Mouse (Mus musculus): Measurements from ENCODE around the gene Olfr131. TPM values are rescaled to one million over a fixed set of nuclear protein-coding genes. Genes with fewer than 3 reads are reported as not detected.
"Not testable (repeated sequence)": the region's sequence is repeated elsewhere in the genome, so short reads cannot be mapped to it uniquely, and the experiment has no call there.

The Olfr131 gene
- polyA plus RNA-seq (2015; fragmentation: Nextera tagmentation; extraction: Ambion mirVana) = not detected in 2 replicates

- no peak within 1 kb of the TSS for H3K4me2 ChIP-seq
- ATAC-seq (ENCODE audit: low read depth) = no peak
- no peak within 1 kb of the TSS for H3K27ac ChIP-seq (replicated peaks)
Observed at GRCm38 (mm10) chr17:38088593-38088992, at the start of gene Olfr131. TSS of gene Olfr131 (minus strand) at chr17:38088693.

GRCm38 (mm10) chr17:38134426-38134825 lies 45.9 kb upstream of the Olfr131 start, which contains the start of gene Olfr132:
TSS of gene Olfr132 (minus strand) at chr17:38134526.
- Histone ChIP-seq H3K4me1 (replicated peaks) (no peaks in the 10 kb centered on the region), H3K4me2 (no peak within 1 kb of the TSS), H3K9ac (no peak within 1 kb of the TSS), H3K9me3 (no peaks in the 10 kb centered on the region), H3K27me3 (no peaks in the 10 kb centered on the region), H3K27ac (replicated peaks) (no peak within 1 kb of the TSS), H3K4me3 (no peak within 1 kb of the TSS), H3K36me3 (no peaks in the 10 kb centered on the region)
- no peak for ATAC-seq (ENCODE audit: low read depth)
- 73% methylated on average over 1 of the region's 1 CpGs for WGBS

More at GRCm38 (mm10) chr17:38088593-38088992, at the start of gene Olfr131:
- Histone ChIP-seq H3K9ac (no peak within 1 kb of the TSS), H3K9me3 (no peaks in the 10 kb centered on the region), H3K4me3 (no peak within 1 kb of the TSS), H3K4me1 (replicated peaks) (no peaks in the 10 kb centered on the region), H3K27me3 (no peaks in the 10 kb centered on the region), H3K36me3 (no peaks in the 10 kb centered on the region)

- H3K9me3 ChIP-seq; H3K36me3 ChIP-seq; H3K4me1 ChIP-seq (replicated peaks); H3K4me2 ChIP-seq; H3K4me3 ChIP-seq; ATAC-seq (ENCODE audit: low read depth); H3K27ac ChIP-seq (replicated peaks); H3K27me3 ChIP-seq; H3K9ac ChIP-seq: not testable (repeated sequence)
- whole genome bisulfite sequencing = 86% methylated on average over 3 of the region's 3 CpGs
Observed at GRCm38 (mm10) chr17:38125371-38125770, 36.9 kb upstream of the Olfr131 start.

- 78% methylated on average over 1 of the region's 1 CpGs for WGBS
- H3K27me3 ChIP-seq; H3K9ac ChIP-seq; H3K36me3 ChIP-seq; H3K4me2 ChIP-seq; H3K27ac ChIP-seq (replicated peaks); H3K4me1 ChIP-seq (replicated peaks); H3K9me3 ChIP-seq; ATAC-seq (ENCODE audit: low read depth); H3K4me3 ChIP-seq: not testable (repeated sequence)
Observed at GRCm38 (mm10) chr17:38124199-38124598, 35.7 kb upstream of the Olfr131 start.

DNA sequence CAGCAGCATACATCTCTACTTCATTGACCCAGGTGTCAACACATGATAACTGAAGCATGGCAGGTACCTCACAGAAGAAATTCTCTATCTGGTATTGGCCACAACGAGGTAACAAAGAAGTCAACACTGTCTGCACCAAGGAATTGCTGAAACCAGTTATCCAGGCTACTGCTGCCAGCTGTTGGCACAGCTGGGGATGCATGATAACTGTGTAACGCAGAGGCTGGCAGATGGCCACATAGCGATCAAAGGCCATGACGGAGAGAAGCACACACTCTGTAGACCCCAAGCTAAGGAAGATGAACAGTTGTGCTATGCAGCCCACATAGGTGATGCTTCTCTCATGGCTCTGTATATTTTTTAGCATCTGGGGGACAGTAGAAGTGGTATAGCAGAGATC lies 6.1 kb downstream of the Olfr131 start:
- Histone ChIP-seq H3K27me3 (no peaks in the 10 kb centered on the region), H3K4me1 (replicated peaks) (no peaks in the 10 kb centered on the region), H3K4me2 (no peak overlapping the region), H3K9ac (no peak overlapping the region), H3K4me3 (no peak overlapping the region), H3K9me3 (no peaks in the 10 kb centered on the region), H3K36me3 (no peaks in the 10 kb centered on the region), H3K27ac (replicated peaks) (no peak overlapping the region)
- ATAC-seq (ENCODE audit: low read depth) = no peak
- 84% methylated on average over 4 of the region's 4 CpGs for WGBS

DNA sequence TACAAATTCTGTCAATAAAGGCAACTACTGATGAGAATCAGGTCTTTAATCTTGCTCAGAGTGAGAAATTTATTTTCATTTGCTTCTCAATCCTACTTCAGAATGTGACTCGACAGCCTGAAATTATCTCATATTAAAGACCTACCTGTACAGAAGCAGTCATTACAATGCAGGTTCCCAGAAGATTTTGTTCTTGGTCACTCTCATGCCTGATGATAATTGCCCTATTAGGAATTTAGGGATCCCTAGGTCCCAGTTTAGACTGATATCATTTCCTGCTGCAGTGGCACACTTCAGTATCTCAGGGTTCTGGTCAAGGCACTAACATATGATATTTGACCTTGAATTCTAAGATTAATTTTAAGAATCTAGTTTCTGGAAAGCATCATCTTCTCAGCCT lies 24.9 kb downstream of the Olfr131 start, which contains the start of gene Olfr130:
Gene Olfr130, plus strand, starts transcription at position 301 of the 400 bp plus-strand sequence.
- H3K36me3 ChIP-seq = no peaks in the 10 kb centered on the region
- no peak within 1 kb of the TSS for H3K4me3 ChIP-seq
- no peaks in the 10 kb centered on the region for H3K4me1 ChIP-seq (replicated peaks)
- H3K4me2 ChIP-seq = no peak within 1 kb of the TSS
- H3K27me3 ChIP-seq = no peaks in the 10 kb centered on the region
- 90% methylated on average over 1 of the region's 1 CpGs for WGBS
- H3K9ac ChIP-seq = no peak within 1 kb of the TSS
- no peak within 1 kb of the TSS for H3K27ac ChIP-seq (replicated peaks)
- H3K9me3 ChIP-seq = no peaks in the 10 kb centered on the region
- ATAC-seq (ENCODE audit: low read depth) = no peak

DNA sequence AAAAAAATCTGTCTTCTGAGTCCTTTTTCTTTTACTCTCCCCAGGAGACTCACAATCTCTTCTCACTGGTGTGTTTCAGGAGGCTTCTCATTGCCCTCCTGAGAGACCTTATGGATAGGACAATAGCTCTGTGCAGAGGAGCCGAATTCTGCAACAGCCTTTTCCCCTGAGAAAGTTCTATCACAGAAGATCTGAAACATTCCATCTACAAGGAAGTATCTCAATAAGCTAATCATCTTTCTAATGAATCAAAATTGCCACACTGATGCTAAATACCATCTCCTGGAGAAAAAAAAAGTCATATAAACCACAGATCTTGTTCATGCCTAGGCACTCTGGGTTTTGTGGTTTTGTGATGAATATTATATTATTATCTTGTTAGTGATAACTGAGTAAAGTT lies 28.5 kb downstream of the Olfr131 start, which contains the start of gene Olfr129:
Gene Olfr129, minus strand, starts transcription at position 101 of the 400 bp plus-strand sequence.
- Histone ChIP-seq H3K4me3 (no peak within 1 kb of the TSS), H3K36me3 (no peaks in the 10 kb centered on the region), H3K4me1 (replicated peaks) (no peaks in the 10 kb centered on the region), H3K27me3 (no peaks in the 10 kb centered on the region), H3K27ac (replicated peaks) (no peak within 1 kb of the TSS), H3K9ac (no peak within 1 kb of the TSS), H3K9me3 (no peaks in the 10 kb centered on the region), H3K4me2 (no peak within 1 kb of the TSS)
- ATAC-seq (ENCODE audit: low read depth) = no peak
- 72% methylated on average over 1 of the region's 1 CpGs for WGBS

Other genes with a start within 250 kb of the Olfr131 start
- not detected in 2 replicates for gene Olfr126, start 241.2 kb downstream of the Olfr131 start, polyA plus RNA-seq (2015; fragmentation: Nextera tagmentation; extraction: Ambion mirVana)
- gene Olfr127, start 188.3 kb downstream of the Olfr131 start, polyA plus RNA-seq (2015; fragmentation: Nextera tagmentation; extraction: Ambion mirVana) = not detected in 2 replicates
- not detected in 2 replicates for gene Olfr128, start 168.1 kb downstream of the Olfr131 start, polyA plus RNA-seq (2015; fragmentation: Nextera tagmentation; extraction: Ambion mirVana)
- not detected in 2 replicates for gene Olfr761, start 135.6 kb downstream of the Olfr131 start, polyA plus RNA-seq (2015; fragmentation: Nextera tagmentation; extraction: Ambion mirVana)
- not detected in 2 replicates for gene Olfr129, start 28.6 kb downstream of the Olfr131 start, polyA plus RNA-seq (2015; fragmentation: Nextera tagmentation; extraction: Ambion mirVana)
- gene Olfr130, start 24.8 kb downstream of the Olfr131 start, polyA plus RNA-seq (2015; fragmentation: Nextera tagmentation; extraction: Ambion mirVana) = not detected in 2 replicates
- gene Olfr132, start 45.8 kb upstream of the Olfr131 start, polyA plus RNA-seq (2015; fragmentation: Nextera tagmentation; extraction: Ambion mirVana) = not detected in 2 replicates
- not detected in 2 replicates for gene Olfr133, start 56.6 kb upstream of the Olfr131 start, polyA plus RNA-seq (2015; fragmentation: Nextera tagmentation; extraction: Ambion mirVana)
- not detected in 2 replicates for gene Olfr134, start 82.7 kb upstream of the Olfr131 start, polyA plus RNA-seq (2015; fragmentation: Nextera tagmentation; extraction: Ambion mirVana)
- gene Olfr135, start 115.6 kb upstream of the Olfr131 start, polyA plus RNA-seq (2015; fragmentation: Nextera tagmentation; extraction: Ambion mirVana) = not detected in 2 replicates
- not detected in 2 replicates for gene Olfr138, start 172.3 kb upstream of the Olfr131 start, polyA plus RNA-seq (2015; fragmentation: Nextera tagmentation; extraction: Ambion mirVana)
- not detected in 2 replicates for gene Olfr137, start 218.9 kb upstream of the Olfr131 start, polyA plus RNA-seq (2015; fragmentation: Nextera tagmentation; extraction: Ambion mirVana)
- not detected in 2 replicates for gene Olfr136, start 241.1 kb upstream of the Olfr131 start, polyA plus RNA-seq (2015; fragmentation: Nextera tagmentation; extraction: Ambion mirVana)